Mouse (Mus musculus): ENCODE results near the gene B230217C12Rik.
A peak's percentile ranks its signal among the peaks of the same experiment; 100 is the strongest.
"Not testable (repeated sequence)": the region's sequence is repeated elsewhere in the genome, so short reads cannot be mapped to it uniquely, and the experiment has no call there.

The B230217C12Rik gene

GRCm38 (mm10) chr11:97825971-97826370, 14.6 kb upstream of the B230217C12Rik start:
- no peak for DNase-seq

- DNase-seq = no peak
These were observed 14.2 kb upstream of the B230217C12Rik start for GRCm38 (mm10) chr11:97826414-97826813.

- DNase-seq = no peak
These were observed 12.9 kb upstream of the B230217C12Rik start for GRCm38 (mm10) chr11:97827654-97828053.

- no peak for DNase-seq
These were observed 11.2 kb upstream of the B230217C12Rik start for GRCm38 (mm10) chr11:97829365-97829764.

- DNase-seq = no peak
These were observed 10.6 kb upstream of the B230217C12Rik start for GRCm38 (mm10) chr11:97829913-97830476.

GRCm38 (mm10) chr11:97830501-97830900, 10.1 kb upstream of the B230217C12Rik start:
- no peak for DNase-seq

GRCm38 (mm10) chr11:97832001-97832400, 8.6 kb upstream of the B230217C12Rik start:
- no peak for DNase-seq

- no peak for DNase-seq
These were observed 7.2 kb upstream of the B230217C12Rik start for GRCm38 (mm10) chr11:97833352-97833751.

GRCm38 (mm10) chr11:97836541-97836940, 4.0 kb upstream of the B230217C12Rik start:
- DNase-seq = no peak

- DNase-seq = not testable (repeated sequence)
These were observed 3.5 kb upstream of the B230217C12Rik start for GRCm38 (mm10) chr11:97837051-97837450.

- no peak for DNase-seq
These were observed 2.9 kb upstream of the B230217C12Rik start for GRCm38 (mm10) chr11:97837641-97838149.

GRCm38 (mm10) chr11:97838779-97839440, 1.7 kb upstream of the B230217C12Rik start:
- DNase-seq = no peak

- no peak for DNase-seq
These were observed 992 bp upstream of the B230217C12Rik start for GRCm38 (mm10) chr11:97839441-97840134.

- no peak for DNase-seq
These were observed 467 bp upstream of the B230217C12Rik start for GRCm38 (mm10) chr11:97840135-97840490.

- DNase-seq = peak; percentile 81
These were observed 546 bp downstream of the B230217C12Rik start for GRCm38 (mm10) chr11:97840991-97841661.

- DNase-seq = no peak
These were observed 1.4 kb downstream of the B230217C12Rik start for GRCm38 (mm10) chr11:97842001-97842400.

GRCm38 (mm10) chr11:97850367-97850766, 9.8 kb downstream of the B230217C12Rik start:
- DNase-seq = peak; percentile 82

- no peak for DNase-seq
These were observed 11.0 kb downstream of the B230217C12Rik start for GRCm38 (mm10) chr11:97851601-97852000.

- no peak for DNase-seq
These were observed 14.9 kb downstream of the B230217C12Rik start for GRCm38 (mm10) chr11:97855473-97855872.

- no peak for DNase-seq
These were observed 21.6 kb downstream of the B230217C12Rik start for GRCm38 (mm10) chr11:97862148-97862547.

- DNase-seq = no peak
These were observed 24.8 kb downstream of the B230217C12Rik start for GRCm38 (mm10) chr11:97865421-97865820.

GRCm38 (mm10) chr11:97866091-97866888, 25.7 kb downstream of the B230217C12Rik start:
- peak; percentile 54 for DNase-seq

All from kidney, adult 9 months (tissue).